Mouse (Mus musculus) natural killer cell, adult 2 months (primary cell): ENCODE data around the gene 1700025G04Rik.

Experiments used
- DNase-seq, 2 experiments: peaks; one replicate each; pipeline ENCODE4 v3.0.0; 2022; ENCODE audit warnings: low spot score in 2 of 2

Gene 1700025G04Rik

GRCm38 (mm10) chr1:152076222-152076845, 13.6 kb downstream of the 1700025G04Rik start:
- DNase-seq: no peak

- no peak for DNase-seq
Measured at GRCm38 (mm10) chr1:152075725-152076124, 14.2 kb downstream of the 1700025G04Rik start.

- DNase-seq: no peak
Measured at GRCm38 (mm10) chr1:152070441-152070840, 19.5 kb downstream of the 1700025G04Rik start.

- DNase-seq: no peak
Measured at GRCm38 (mm10) chr1:152069745-152070144, 20.2 kb downstream of the 1700025G04Rik start.

- no peak for DNase-seq
Measured at GRCm38 (mm10) chr1:152067919-152068318, 22.0 kb downstream of the 1700025G04Rik start.

GRCm38 (mm10) chr1:152065527-152065926, 24.4 kb downstream of the 1700025G04Rik start:
- DNase-seq: no peak

GRCm38 (mm10) chr1:152063357-152064145, 26.4 kb downstream of the 1700025G04Rik start:
- DNase-seq: no peak

GRCm38 (mm10) chr1:152061745-152062144, 28.2 kb downstream of the 1700025G04Rik start:
- DNase-seq: no peak

- DNase-seq: no peak
Measured at GRCm38 (mm10) chr1:152060265-152060664, 29.7 kb downstream of the 1700025G04Rik start.

GRCm38 (mm10) chr1:152058776-152059175, 31.1 kb downstream of the 1700025G04Rik start:
- DNase-seq: no peak

GRCm38 (mm10) chr1:152053112-152053511, 36.8 kb downstream of the 1700025G04Rik start:
- DNase-seq: no peak

- no peak for DNase-seq
Measured at GRCm38 (mm10) chr1:152051858-152052257, 38.1 kb downstream of the 1700025G04Rik start.

GRCm38 (mm10) chr1:152050037-152050436, 39.9 kb downstream of the 1700025G04Rik start:
- no peak for DNase-seq

GRCm38 (mm10) chr1:152048291-152048690, 41.6 kb downstream of the 1700025G04Rik start:
- DNase-seq: no peak

GRCm38 (mm10) chr1:152047416-152047815, 42.5 kb downstream of the 1700025G04Rik start:
- no peak for DNase-seq

- no peak for DNase-seq
Measured at GRCm38 (mm10) chr1:152043453-152043852, 46.5 kb downstream of the 1700025G04Rik start.

- no peak for DNase-seq
Measured at GRCm38 (mm10) chr1:152042409-152042808, 47.5 kb downstream of the 1700025G04Rik start.

- no peak for DNase-seq
Measured at GRCm38 (mm10) chr1:152041005-152041404, 48.9 kb downstream of the 1700025G04Rik start.

GRCm38 (mm10) chr1:152040053-152040452, 49.9 kb downstream of the 1700025G04Rik start:
- DNase-seq: no peak

GRCm38 (mm10) chr1:152039588-152039987, 50.3 kb downstream of the 1700025G04Rik start:
- DNase-seq: no peak

GRCm38 (mm10) chr1:152038086-152038485, 51.8 kb downstream of the 1700025G04Rik start:
- peak; percentile 26 to 36 for DNase-seq

GRCm38 (mm10) chr1:152037589-152037988, 52.3 kb downstream of the 1700025G04Rik start:
- DNase-seq: no peak

GRCm38 (mm10) chr1:152034766-152035165, 55.2 kb downstream of the 1700025G04Rik start:
- no peak for DNase-seq
